Mouse (Mus musculus): ENCODE measurements around the gene Ehbp1.
A peak's percentile ranks its signal among the peaks of the same experiment; 100 is the strongest.

Gene Ehbp1

GRCm38 (mm10) chr11:22001321-22002061 lies 340.6 kb downstream of the Ehbp1 start:
- peak in 1 of 2 experiments; percentile 52 for DNase-seq (ENCODE audit: low spot score in 2 of 2)

GRCm38 (mm10) chr11:22000316-22001076 lies 341.6 kb downstream of the Ehbp1 start:
- peak in 1 of 2 experiments; percentile 11 for DNase-seq (ENCODE audit: low spot score in 2 of 2)

GRCm38 (mm10) chr11:21999396-22000315 lies 342.4 kb downstream of the Ehbp1 start:
- no peak for DNase-seq (ENCODE audit: low spot score in 2 of 2)

GRCm38 (mm10) chr11:21998141-21999047 lies 343.7 kb downstream of the Ehbp1 start:
- DNase-seq (ENCODE audit: low spot score in 2 of 2) = peak in 1 of 2 experiments; percentile 15

- DNase-seq (ENCODE audit: low spot score in 2 of 2) = peak in 1 of 2 experiments; percentile 9
Observed at GRCm38 (mm10) chr11:21997561-21998140, 344.4 kb downstream of the Ehbp1 start.

GRCm38 (mm10) chr11:21996661-21997560 lies 345.2 kb downstream of the Ehbp1 start:
- peak in 1 of 2 experiments; percentile 59 for DNase-seq (ENCODE audit: low spot score in 2 of 2)

- no peak for DNase-seq (ENCODE audit: low spot score in 2 of 2)
Observed at GRCm38 (mm10) chr11:21996325-21996647, 345.8 kb downstream of the Ehbp1 start.

- peak in 1 of 2 experiments; percentile 19 for DNase-seq (ENCODE audit: low spot score in 2 of 2)
Observed at GRCm38 (mm10) chr11:21995534-21996324, 346.4 kb downstream of the Ehbp1 start.

GRCm38 (mm10) chr11:21994377-21995370 lies 347.4 kb downstream of the Ehbp1 start:
- peak in 1 of 2 experiments; percentile 10 for DNase-seq (ENCODE audit: low spot score in 2 of 2)

GRCm38 (mm10) chr11:21993597-21994376 lies 348.3 kb downstream of the Ehbp1 start:
- DNase-seq (ENCODE audit: low spot score in 2 of 2) = peak in 1 of 2 experiments; percentile 40

- peak in 1 of 2 experiments; percentile 26 for DNase-seq (ENCODE audit: low spot score in 2 of 2)
Observed at GRCm38 (mm10) chr11:21992761-21993596, 349.1 kb downstream of the Ehbp1 start.

- no peak for DNase-seq (ENCODE audit: low spot score in 2 of 2)
Observed at GRCm38 (mm10) chr11:21988398-21988946, 353.6 kb downstream of the Ehbp1 start.

- DNase-seq (ENCODE audit: low spot score in 2 of 2) = no peak
Observed at GRCm38 (mm10) chr11:21985118-21985517, 357.0 kb downstream of the Ehbp1 start.

GRCm38 (mm10) chr11:21974005-21974531 lies 368.0 kb downstream of the Ehbp1 start:
- DNase-seq (ENCODE audit: low spot score in 2 of 2) = no peak

- no peak for DNase-seq (ENCODE audit: low spot score in 2 of 2)
Observed at GRCm38 (mm10) chr11:21973597-21973996, 368.5 kb downstream of the Ehbp1 start.

Measured in cerebellum, postnatal 4 days (tissue).